Mouse (Mus musculus) stomach, embryonic 16.5 days (tissue): ENCODE data around the gene Dusp6. TPM values are rescaled to one million over a fixed set of nuclear protein-coding genes. Genes with fewer than 3 reads are reported as not detected.

Experiments
- polyA plus RNA-seq: library from polyadenylated mRNA; unstranded; fragments of >200 nt; fragmentation: Nextera tagmentation; extraction: Ambion mirVana; gene quantifications from 2 replicates; pipeline ENCODE4 v1.2.1, GENCODE M21; 2015

Gene Dusp6
- polyA plus RNA-seq, 1 experiment from 2014 or later = 40.8 TPM

Other genes with a start within 250 kb of the Dusp6 start
- 16.1 and 19.8 TPM in 2 replicates for gene Poc1b, start 156.2 kb upstream of the Dusp6 start, polyA plus RNA-seq
- gene Galnt4, start 155.1 kb upstream of the Dusp6 start, polyA plus RNA-seq = 41.9 and 44.6 TPM in 2 replicates
- not detected in 2 replicates for gene Phxr2, start 136.9 kb upstream of the Dusp6 start, polyA plus RNA-seq